ENCODE assay signal across 10 mouse cellular contexts in the genomic region with DNA sequence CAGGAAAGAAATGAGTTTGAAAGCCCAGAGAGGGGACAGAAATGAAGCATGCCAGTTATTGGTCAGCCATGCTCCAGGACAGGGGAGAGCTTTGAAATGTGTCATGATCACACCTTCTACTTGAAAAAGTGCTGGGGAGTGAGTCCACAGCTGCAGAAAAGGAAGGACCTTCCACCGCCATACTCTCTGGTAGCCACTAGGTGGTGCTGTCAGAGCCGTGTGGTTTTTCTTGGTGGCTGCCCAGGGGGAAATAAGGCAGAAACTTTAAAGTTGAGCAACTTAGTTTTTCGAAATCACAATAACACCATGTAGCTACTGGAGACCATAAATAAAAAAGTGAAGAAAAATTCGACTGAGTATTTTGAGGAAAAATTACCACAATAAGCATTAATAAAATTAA. TPM values are rescaled to one million over a fixed set of nuclear protein-coding genes. Genes with fewer than 3 reads are reported as not detected.
DNase-seq lines count a peak whose midpoint lies in the region; ATAC-seq lines count a peak whose summit lies in the region.
"Had no signal": no experiment of that assay in that cellular context is flagged by ENCODE, and none has a peak within 500 bp of the region (broad histone marks: within the 10 kb centered on the region; RNA-seq: fewer than 3 reads in every experiment).

No protein-coding gene starts in this region.

- no peak overlapping the region for H3K27ac ChIP-seq in hindbrain, embryonic 11.5 days (ENCODE audit: low read depth, low read length)
- H3K27ac ChIP-seq in hindbrain, embryonic 16.5 days (ENCODE audit: low read depth, low read length) = no peak overlapping the region
- H3K27ac ChIP-seq: embryonic facial prominence, embryonic 13.5 days; liver, embryonic 15.5 days had no signal

- ATAC-seq in hindbrain, embryonic 11.5 days (ENCODE audit: low FRiP score) = no peak
- ATAC-seq in hindbrain, embryonic 16.5 days = no peak
- no peak for ATAC-seq in activated CD4-positive, CD25-positive, alpha-beta regulatory T cell, adult 4 months

- no peaks in the 10 kb centered on the region for H3K27me3 ChIP-seq in hindbrain, embryonic 11.5 days (ENCODE audit: control insufficient read depth, insufficient read depth, low read length)
- H3K27me3 ChIP-seq in hindbrain, embryonic 16.5 days (replicated peaks; ENCODE audit: control insufficient read depth, insufficient read depth, low read length) = no peaks in the 10 kb centered on the region
- H3K27me3 ChIP-seq: embryonic facial prominence, embryonic 13.5 days; liver, embryonic 15.5 days had no signal

- H3K9me3 ChIP-seq in hindbrain, embryonic 11.5 days (ENCODE audit: control insufficient read depth, low read length) = peaks cover 4% of the 10 kb centered on the region
- peaks cover 8% of the 10 kb centered on the region for H3K9me3 ChIP-seq in hindbrain, embryonic 16.5 days (ENCODE audit: control insufficient read depth, low read length)
- H3K9me3 ChIP-seq: liver, embryonic 15.5 days had no signal

- H3K4me3 ChIP-seq in hindbrain, embryonic 11.5 days (ENCODE audit: low read depth, low read length) = no peak overlapping the region
- no peak overlapping the region for H3K4me3 ChIP-seq in hindbrain, embryonic 16.5 days (ENCODE audit: low read length)
- H3K4me3 ChIP-seq: embryonic facial prominence, embryonic 13.5 days; liver, embryonic 15.5 days had no signal

- 16% methylated on average over 4 of the region's 4 CpGs for WGBS in hindbrain, embryonic 11.5 days
- 12% methylated on average over 4 of the region's 4 CpGs for WGBS in hindbrain, embryonic 16.5 days

- no peak overlapping the region for H3K9ac ChIP-seq in hindbrain, embryonic 11.5 days (ENCODE audit: low read depth, low read length)
- H3K9ac ChIP-seq in hindbrain, embryonic 16.5 days (ENCODE audit: low read depth, low read length) = no peak overlapping the region
- H3K9ac ChIP-seq: embryonic facial prominence, embryonic 13.5 days; liver, embryonic 15.5 days had no signal

- no peaks in the 10 kb centered on the region for H3K4me1 ChIP-seq in hindbrain, embryonic 11.5 days (replicated peaks; ENCODE audit: control insufficient read depth, insufficient read depth, low read length)
- peaks cover 4% of the 10 kb centered on the region; the same call in 1 of the 2 replicates for H3K4me1 ChIP-seq in hindbrain, embryonic 16.5 days (ENCODE audit: control insufficient read depth, insufficient read depth, low read depth, low read length)
- H3K4me1 ChIP-seq: embryonic facial prominence, embryonic 13.5 days; liver, embryonic 15.5 days had no signal

- DNase-seq in hindbrain, embryonic 11.5 days (ENCODE audit: low spot score) = peak; percentile 68
- peak; percentile 17 for DNase-seq in urinary bladder, postnatal 25 days (ENCODE audit: low spot score)
- no peak for DNase-seq in urinary bladder, adult 2 months (ENCODE audit: low spot score)
- DNase-seq in cerebellum, postnatal 36 days = peak; percentile 22 to 32
- DNase-seq in induced T-regulatory cell, adult 2 months (ENCODE audit: low read depth) = peak; percentile 31
- peak; percentile 36 to 66 for DNase-seq in lung, postnatal 4 days

- H3K4me2 ChIP-seq in hindbrain, embryonic 11.5 days (replicated peaks; ENCODE audit: low read depth, low read length) = no peak overlapping the region
- no peak overlapping the region for H3K4me2 ChIP-seq in hindbrain, embryonic 16.5 days (ENCODE audit: low read length)
- H3K4me2 ChIP-seq: embryonic facial prominence, embryonic 13.5 days; liver, embryonic 15.5 days had no signal

- H3K36me3 ChIP-seq in hindbrain, embryonic 11.5 days (ENCODE audit: control insufficient read depth, insufficient read depth, low read length) = no peaks in the 10 kb centered on the region
- no peaks in the 10 kb centered on the region for H3K36me3 ChIP-seq in hindbrain, embryonic 16.5 days (ENCODE audit: control insufficient read depth, insufficient read depth, low read length)
- H3K36me3 ChIP-seq: embryonic facial prominence, embryonic 13.5 days; liver, embryonic 15.5 days had no signal

RNA-seq across cellular contexts. Expression of gene Gm12689, which starts 3.0 kb away (rescaled TPM):
- 0.17 and 0.18 TPM in 2 replicates for polyA plus RNA-seq in hindbrain, embryonic 11.5 days (2014; fragmentation: Nextera tagmentation; extraction: Ambion mirVana)
- 0.15 and 0.40 TPM in 2 replicates for polyA plus RNA-seq in hindbrain, embryonic 16.5 days (2015; fragmentation: Nextera tagmentation; extraction: Ambion mirVana)
- polyA plus RNA-seq in urinary bladder, adult 2 months (2012; rRNA removed) = 0.98 and 1.4 TPM in 2 replicates
- not detected for polyA plus RNA-seq in activated CD4-positive, CD25-positive, alpha-beta regulatory T cell, adult 4 months (2017; shearing (Covaris generic))
